Mouse (Mus musculus): ENCODE measurements around the gene Fkbp6. TPM values are rescaled to one million over a fixed set of nuclear protein-coding genes. Genes with fewer than 3 reads are reported as not detected.
A peak's percentile ranks its signal among the peaks of the same experiment; 100 is the strongest.
"Not testable (repeated sequence)": the region's sequence is repeated elsewhere in the genome, so short reads cannot be mapped to it uniquely, and the experiment has no call there.

Fkbp6 gene
- total and polyA plus RNA-seq, 2 experiments from 2014 or later: 0.36 to 0.49 TPM

- peaks cover 27% of the 10 kb centered on the region for H3K36me3 ChIP-seq (ENCODE audit: insufficient read depth, low read length)
- peak within 1 kb of the TSS; percentile 97 for H3K4me2 ChIP-seq (ENCODE audit: low read depth, low read length, poor library complexity, severe bottlenecking)
- no peak for TF ChIP-seq CTCF (IDR thresholded peaks at IDR 0.05)
- H3K27me3 ChIP-seq (ENCODE audit: insufficient read depth, low read length): 0 out of 2 replicates have a peak, but pooled peaks cover 3% of the 10 kb centered on the region
- no peaks in the 10 kb centered on the region for H3K4me1 ChIP-seq (ENCODE audit: insufficient read depth, low read length)
- peak; percentile 71 for ATAC-seq (ENCODE audit: low FRiP score)
- peak within 1 kb of the TSS; percentile 85 for H3K9ac ChIP-seq (replicated peaks; ENCODE audit: low read length, poor library complexity, severe bottlenecking)
- H3K27ac ChIP-seq (ENCODE audit: low read depth, low read length): peak within 1 kb of the TSS; percentile 71
- under 1% methylated on average over 64 of the region's 64 CpGs for WGBS
- no peaks in the 10 kb centered on the region for H3K9me3 ChIP-seq (ENCODE audit: low read length)
- peak; percentile 97 for DNase-seq (ENCODE audit: low spot score)
- H3K4me3 ChIP-seq (ENCODE audit: low read depth, low read length): peak within 1 kb of the TSS; percentile 95
Observed at GRCm38 (mm10) chr5:135369787-135370654, 20.2 kb upstream of the Fkbp6 start, which contains the start of gene Nsun5. Gene Nsun5 (plus strand): TSS chr5:135369953.

- peak overlapping the region; percentile 85 for H3K9ac ChIP-seq (replicated peaks; ENCODE audit: low read length, poor library complexity, severe bottlenecking)
- H3K4me3 ChIP-seq (ENCODE audit: low read depth, low read length): peak overlapping the region; percentile 95
- peak overlapping the region; percentile 71; the same call in 1 of the 2 replicates for H3K27ac ChIP-seq (ENCODE audit: low read depth, low read length)
- peak overlapping the region; percentile 97 for H3K4me2 ChIP-seq (ENCODE audit: low read depth, low read length, poor library complexity, severe bottlenecking)
- H3K27me3 ChIP-seq (ENCODE audit: insufficient read depth, low read length); H3K4me1 ChIP-seq (ENCODE audit: insufficient read depth, low read length); H3K9me3 ChIP-seq (ENCODE audit: low read length); DNase-seq (ENCODE audit: low spot score); ATAC-seq (ENCODE audit: low FRiP score): not testable (repeated sequence)
- peaks cover 19% of the 10 kb centered on the region for H3K36me3 ChIP-seq (ENCODE audit: insufficient read depth, low read length)
- WGBS: 61% methylated on average over 9 of the region's 9 CpGs
Observed at GRCm38 (mm10) chr5:135369196-135369595, 19.4 kb upstream of the Fkbp6 start.

GRCm38 (mm10) chr5:135368312-135368711 lies 18.5 kb upstream of the Fkbp6 start:
- TF ChIP-seq CTCF (IDR thresholded peaks at IDR 0.05): no peak
- no peak overlapping the region for H3K4me2 ChIP-seq (ENCODE audit: low read depth, low read length, poor library complexity, severe bottlenecking)
- 0 out of 2 replicates have a peak, but pooled peaks cover 3% of the 10 kb centered on the region for H3K27me3 ChIP-seq (ENCODE audit: insufficient read depth, low read length)
- no peaks in the 10 kb centered on the region for H3K4me1 ChIP-seq (ENCODE audit: insufficient read depth, low read length)
- ATAC-seq (ENCODE audit: low FRiP score) (no peak), DNase-seq (ENCODE audit: low spot score) (no peak)
- peaks cover 10% of the 10 kb centered on the region for H3K36me3 ChIP-seq (ENCODE audit: insufficient read depth, low read length)
- H3K9ac ChIP-seq (replicated peaks; ENCODE audit: low read length, poor library complexity, severe bottlenecking): no peak overlapping the region
- no peak overlapping the region for H3K4me3 ChIP-seq (ENCODE audit: low read depth, low read length)
- 73% methylated on average over 6 of the region's 6 CpGs for WGBS
- H3K9me3 ChIP-seq (ENCODE audit: low read length): no peaks in the 10 kb centered on the region
- H3K27ac ChIP-seq (ENCODE audit: low read depth, low read length): no peak overlapping the region

- WGBS: 56% methylated on average over 6 of the region's 6 CpGs
- H3K27ac ChIP-seq (ENCODE audit: low read depth, low read length): no peak overlapping the region
- no peak overlapping the region for H3K4me3 ChIP-seq (ENCODE audit: low read depth, low read length)
- ATAC-seq (ENCODE audit: low FRiP score): no peak
- DNase-seq (ENCODE audit: low spot score): no peak
- H3K9ac ChIP-seq (replicated peaks; ENCODE audit: low read length, poor library complexity, severe bottlenecking): no peak overlapping the region
- H3K4me1 ChIP-seq (ENCODE audit: insufficient read depth, low read length): no peaks in the 10 kb centered on the region
- 0 out of 2 replicates have a peak, but pooled peaks cover 7% of the 10 kb centered on the region for H3K36me3 ChIP-seq (ENCODE audit: insufficient read depth, low read length)
- peak; percentile 70 for TF ChIP-seq CTCF (IDR thresholded peaks at IDR 0.05)
- H3K9me3 ChIP-seq (ENCODE audit: low read length): no peaks in the 10 kb centered on the region
- no peak overlapping the region for H3K4me2 ChIP-seq (ENCODE audit: low read depth, low read length, poor library complexity, severe bottlenecking)
- 0 out of 2 replicates have a peak, but pooled peaks cover 3% of the 10 kb centered on the region for H3K27me3 ChIP-seq (ENCODE audit: insufficient read depth, low read length)
Observed at GRCm38 (mm10) chr5:135367841-135368240, 18.0 kb upstream of the Fkbp6 start.

GRCm38 (mm10) chr5:135363540-135363939 lies 13.7 kb upstream of the Fkbp6 start:
- Histone ChIP-seq H3K36me3 (ENCODE audit: insufficient read depth, low read length) (no peaks in the 10 kb centered on the region), H3K4me3 (ENCODE audit: low read depth, low read length) (no peak overlapping the region), H3K9ac (replicated peaks; ENCODE audit: low read length, poor library complexity, severe bottlenecking) (no peak overlapping the region), H3K27me3 (ENCODE audit: insufficient read depth, low read length) (0 out of 2 replicates have a peak, but pooled peaks cover 3% of the 10 kb centered on the region), H3K4me1 (ENCODE audit: insufficient read depth, low read length) (no peaks in the 10 kb centered on the region), H3K27ac (ENCODE audit: low read depth, low read length) (no peak overlapping the region), H3K4me2 (ENCODE audit: low read depth, low read length, poor library complexity, severe bottlenecking) (no peak overlapping the region), H3K9me3 (ENCODE audit: low read length) (no peaks in the 10 kb centered on the region)
- ATAC-seq (ENCODE audit: low FRiP score) (no peak), DNase-seq (ENCODE audit: low spot score) (peak; percentile 53)
- TF ChIP-seq CTCF (IDR thresholded peaks at IDR 0.05): peak; percentile 70
- 27% methylated on average over 12 of the region's 12 CpGs for WGBS

- DNase-seq (ENCODE audit: low spot score) (no peak), ATAC-seq (ENCODE audit: low FRiP score) (no peak)
- TF ChIP-seq CTCF (IDR thresholded peaks at IDR 0.05): no peak
- Histone ChIP-seq H3K4me1 (ENCODE audit: insufficient read depth, low read length) (no peaks in the 10 kb centered on the region), H3K36me3 (ENCODE audit: insufficient read depth, low read length) (no peaks in the 10 kb centered on the region), H3K9me3 (ENCODE audit: low read length) (no peaks in the 10 kb centered on the region), H3K4me2 (ENCODE audit: low read depth, low read length, poor library complexity, severe bottlenecking) (no peak overlapping the region), H3K27ac (ENCODE audit: low read depth, low read length) (no peak overlapping the region), H3K9ac (replicated peaks; ENCODE audit: low read length, poor library complexity, severe bottlenecking) (no peak overlapping the region), H3K4me3 (ENCODE audit: low read depth, low read length) (no peak overlapping the region), H3K27me3 (ENCODE audit: insufficient read depth, low read length) (0 out of 2 replicates have a peak, but pooled peaks cover 3% of the 10 kb centered on the region)
- 90% methylated on average over 3 of the region's 3 CpGs for WGBS
Observed at GRCm38 (mm10) chr5:135362572-135362971, 12.7 kb upstream of the Fkbp6 start.

Data from midbrain, postnatal 0 days (tissue).